Mouse (Mus musculus) CH12.LX (cell line): ENCODE results near the gene Zbp1. TPM values are rescaled to one million over a fixed set of nuclear protein-coding genes. Genes with fewer than 3 reads are reported as not detected.
A peak's percentile ranks its signal among the peaks of the same experiment; 100 is the strongest.

Experiments used
- DNase-seq: peaks from one replicate; pipeline ENCODE4 v3.0.0-alpha.2; 2013; ENCODE audit errors: extremely low read depth
- H3K27ac ChIP-seq: 2 replicates; pipeline ENCODE4 v1.5.1; 2012; ENCODE audit warnings: low read depth, mild to moderate bottlenecking, control low read depth, moderate library complexity; ENCODE audit not compliant: insufficient read depth
- H3K27me3 ChIP-seq: replicated peaks from 2 replicates; pipeline ENCODE3; 2012; ENCODE audit warnings: inconsistent platforms
- H3K36me3 ChIP-seq, 2 experiments: replicated peaks in 1 of 2; 2 replicates each; pipeline versions ENCODE3 to v1.6.1; 2012; ENCODE audit warnings: inconsistent platforms in 1 of 2, low read length in 1 of 2, mild to moderate bottlenecking in 1 of 2, mixed read lengths in 1 of 2, moderate library complexity in 1 of 2; ENCODE audit not compliant: control insufficient read depth in 1 of 2, insufficient read depth in 1 of 2
- H3K4me1 ChIP-seq, 2 experiments: 2 replicates each; pipeline ENCODE4 v1.6.1; 2012; ENCODE audit warnings: inconsistent platforms in 1 of 2, moderate library complexity in 1 of 2; ENCODE audit not compliant: insufficient read depth in 2 of 2, control insufficient read depth in 1 of 2
- H3K4me2 ChIP-seq: 2 replicates; pipeline ENCODE4 v1.6.1; 2012; ENCODE audit warnings: low read depth, mild to moderate bottlenecking, control low read depth; ENCODE audit not compliant: poor library complexity, insufficient read depth, severe bottlenecking
- H3K4me3 ChIP-seq, 3 experiments: fragments of 150-350 bp in 1 of 3; sonication (generic) in 1 of 3; replicated peaks in 1 of 3; 2 replicates each; pipeline versions ENCODE3 to v1.5.1; 2011 to 2012; ENCODE audit warnings: low read depth in 2 of 3, low read length in 2 of 3, mild to moderate bottlenecking in 2 of 3, moderate library complexity in 2 of 3, control low read depth in 1 of 3, improper control_type of control experiment in 1 of 3, inconsistent platforms in 1 of 3, mixed read lengths in 1 of 3; ENCODE audit not compliant: poor library complexity in 1 of 3
- H3K79me2 ChIP-seq: replicated peaks from 2 replicates; pipeline ENCODE4 v1.6.1; 2012; ENCODE audit warnings: mild to moderate bottlenecking, moderate library complexity; ENCODE audit not compliant: control insufficient read depth, poor library complexity, insufficient read depth, severe bottlenecking; ENCODE audit errors: extremely low read depth
- H3K9ac ChIP-seq: 2 replicates; pipeline ENCODE4 v1.6.1; 2012; ENCODE audit warnings: low read depth, mild to moderate bottlenecking, control low read depth, moderate library complexity; ENCODE audit not compliant: insufficient read depth
- H3K9me3 ChIP-seq: replicated peaks from 2 replicates; pipeline ENCODE3; 2012; ENCODE audit warnings: low read length, inconsistent platforms, mixed read lengths
- BHLHE40 ChIP-seq: IDR thresholded peaks from 2 replicates; pipeline ENCODE4 v1.6.1; 2011; ENCODE audit warnings: mild to moderate bottlenecking, low read depth, low read length, improper control_type of control experiment
- CHD2 ChIP-seq: IDR thresholded peaks from 2 replicates; pipeline ENCODE4 v1.6.1; 2011; ENCODE audit warnings: low read length, improper control_type of control experiment
- CTCF ChIP-seq, 2 experiments: IDR thresholded peaks in 1 of 2; conservative IDR thresholded peaks in 1 of 2; 2 replicates each; pipeline ENCODE4 v1.5.1; 2011 to 2012; ENCODE audit warnings: low read depth in 2 of 2, low read length in 2 of 2, improper control_type of control experiment in 1 of 2, inconsistent platforms in 1 of 2, mild to moderate bottlenecking in 1 of 2, moderate library complexity in 1 of 2
- E2F4 ChIP-seq: IDR thresholded peaks from 2 replicates; pipeline ENCODE4 v1.6.1; 2011; ENCODE audit warnings: low read depth, low read length, improper control_type of control experiment; ENCODE audit not compliant: insufficient replicate concordance
- ELF1 ChIP-seq: IDR thresholded peaks from 2 replicates; pipeline ENCODE4 v1.6.1; 2014; ENCODE audit warnings: low read depth, mild to moderate bottlenecking, inconsistent platforms, low read length, improper control_type of control experiment
- EP300 ChIP-seq: IDR thresholded peaks from 2 replicates; pipeline ENCODE4 v1.6.1; 2011; ENCODE audit warnings: low read length, improper control_type of control experiment
- GABPA ChIP-seq: IDR thresholded peaks from 2 replicates; pipeline ENCODE4 v1.6.1; 2012; ENCODE audit warnings: low read depth, low read length, improper control_type of control experiment, inconsistent platforms; ENCODE audit not compliant: insufficient replicate concordance
- JUN ChIP-seq: IDR thresholded peaks from 2 replicates; pipeline ENCODE4 v1.6.1; 2011; ENCODE audit warnings: low read depth, mild to moderate bottlenecking, low read length, improper control_type of control experiment, moderate library complexity; ENCODE audit not compliant: insufficient read depth
- NELFE ChIP-seq: IDR thresholded peaks from 2 replicates; pipeline ENCODE4 v1.6.1; 2011; ENCODE audit warnings: low read depth, low read length, improper control_type of control experiment
- POLR2AphosphoS2 ChIP-seq: IDR thresholded peaks from 2 replicates; pipeline ENCODE4 v1.6.1; 2011; ENCODE audit warnings: low read depth, low read length, improper control_type of control experiment
- RAD21 ChIP-seq: IDR thresholded peaks from 2 replicates; pipeline ENCODE4 v1.6.1; 2011; ENCODE audit warnings: low read depth, mild to moderate bottlenecking, low read length, improper control_type of control experiment, moderate library complexity
- SIN3A ChIP-seq: IDR thresholded peaks from 2 replicates; pipeline ENCODE4 v1.6.1; 2012; ENCODE audit warnings: low read length, improper control_type of control experiment, inconsistent platforms
- SMC3 ChIP-seq: IDR thresholded peaks from 2 replicates; pipeline ENCODE4 v1.6.1; 2011; ENCODE audit warnings: low read depth, low read length, improper control_type of control experiment
- TBP ChIP-seq: conservative IDR thresholded peaks from 2 replicates; pipeline ENCODE4 v1.6.1; 2011; ENCODE audit warnings: low read depth, low read length, improper control_type of control experiment
- TCF12 ChIP-seq: IDR thresholded peaks from 2 replicates; pipeline ENCODE4 v1.6.1; 2014; ENCODE audit warnings: low read depth, mild to moderate bottlenecking, inconsistent platforms, low read length, improper control_type of control experiment
- USF1 ChIP-seq: IDR thresholded peaks from 2 replicates; pipeline ENCODE4 v1.6.1; 2014; ENCODE audit warnings: low read depth, mild to moderate bottlenecking, inconsistent platforms, low read length, improper control_type of control experiment
- ZC3H11A ChIP-seq: IDR thresholded peaks from 2 replicates; pipeline ENCODE4 v1.6.1; 2012; ENCODE audit warnings: low read depth, mild to moderate bottlenecking, inconsistent platforms, low read length, improper control_type of control experiment
- ZNF384 ChIP-seq: IDR thresholded peaks from 2 replicates; pipeline ENCODE4 v1.6.1; 2012; ENCODE audit warnings: low read depth, low read length, improper control_type of control experiment, inconsistent platforms
- dilution Hi-C: fragments of 300-500 bp; cut with MboI; formaldehyde crosslinking; loops from 2 replicates; pipeline ENCODE4 v1.14.3; 2020; ENCODE audit warnings: low sequenced_read_pairs; ENCODE audit not compliant: extremely low pct_unique_long_range_greater_than_20kb, extremely low pct_ligation_motif_present
- in situ Hi-C: fragments of 300-500 bp; cut with MboI; formaldehyde crosslinking; loops from 3 replicates; pipeline ENCODE4 v1.14.3; 2019; ENCODE audit warnings: low sequenced_read_pairs, low pct_ligation_motif_present, low pct_unique_long_range_greater_than_20kb, mixed read lengths
- polyA plus RNA-seq: library from polyadenylated mRNA; unstranded; fragments of >175 nt; gene quantifications from 2 replicates; pipeline ENCODE4 v1.2.1, GENCODE M21; 2012; ENCODE audit warnings: low read depth; ENCODE audit not compliant: insufficient read length
- total RNA-seq, 2 experiments: library from RNA; depleted of rRNA; stranded (reverse); fragments of 300-350 nt in 1 of 2; fragments of >200 nt in 1 of 2; gene quantifications; 2 replicates each; pipeline ENCODE4 v1.2.3; 2012 to 2014

Gene Zbp1
- total and polyA plus RNA-seq, 3 experiments = 8.1 to 9.8 (median 8.7) TPM

DNA sequence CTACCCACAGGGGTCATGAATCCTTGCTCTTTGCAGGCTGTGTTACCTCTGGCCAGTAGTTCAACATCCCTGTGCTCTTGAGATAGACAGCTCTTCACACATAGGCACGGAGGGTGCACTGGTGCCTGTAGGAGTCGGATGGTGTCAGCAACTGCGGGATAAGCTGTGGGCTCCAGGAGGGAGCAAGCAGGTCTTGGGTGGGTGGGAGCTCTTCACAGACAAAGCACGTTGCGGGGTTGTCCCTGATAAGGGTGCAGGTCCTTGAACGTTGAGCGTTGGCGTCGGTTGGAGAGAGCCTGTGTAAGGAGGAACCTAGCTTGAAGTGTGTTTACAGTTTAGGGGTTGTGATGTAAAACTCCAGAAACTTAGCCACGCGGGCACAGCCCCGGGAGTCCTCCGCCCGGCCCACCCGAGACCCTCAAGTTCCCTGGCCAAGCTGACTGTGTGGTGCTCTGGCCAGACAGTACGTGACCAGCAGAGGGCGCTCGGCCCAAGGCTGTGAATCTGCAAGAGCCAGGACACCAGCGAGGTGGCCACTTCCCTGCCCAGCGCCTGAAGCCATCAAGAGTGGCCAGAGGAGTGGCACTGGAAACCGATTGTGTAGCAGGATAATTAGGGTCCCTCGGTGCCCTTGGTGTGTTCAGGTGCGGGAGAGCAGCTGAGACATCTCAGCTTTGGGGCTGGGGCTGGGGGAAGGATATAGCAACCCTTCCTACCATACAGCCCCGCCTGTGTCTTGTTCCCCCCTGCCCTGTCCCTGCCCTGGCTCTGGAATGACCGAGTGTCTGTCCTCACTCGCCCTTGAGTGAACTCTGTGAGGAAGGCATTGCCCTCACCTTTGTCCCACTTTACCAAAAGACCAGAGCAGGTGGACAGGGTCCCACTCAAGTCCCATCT lies 32.4 kb downstream of the Zbp1 start:
- Histone ChIP-seq H3K27me3 (peaks cover 69% of the 10 kb centered on the region), H3K79me2 (no peaks in the 10 kb centered on the region), H3K9me3 (no peaks in the 10 kb centered on the region), H3K4me2 (no peak overlapping the region), H3K27ac (no peak overlapping the region), H3K4me1 (peaks cover 0 to 32% of the 10 kb centered on the region in 2 experiments; a peak in 2 of 4 replicates), H3K36me3 (no peaks in the 10 kb centered on the region)
- in situ Hi-C loops = loop anchor here (25.0 kb wide), 1 partner anchor 349 kb away; no protein-coding TSS in a partner anchor
- dilution Hi-C loops = no loop called here
- TF ChIP-seq ELF1 (0 out of 2 replicates have a peak, but pooled peaks have one; percentile 21), SIN3A (no peak), BHLHE40 (no peak), SMC3 (peak; percentile 98), ZC3H11A (peak; percentile 93), TCF12 (no peak), GABPA (no peak), RAD21 (peak; percentile 94), NELFE (no peak), POLR2AphosphoS2 (no peak), CHD2 (no peak), CTCF (conservative IDR thresholded peaks at IDR 0.05 in 1 of 2, IDR thresholded peaks at IDR 0.05 in 1 of 2; ENCODE audit: low read depth in 2 of 2, low read length in 2 of 2) (peak in 1 of 2 experiments; percentile 93; a peak in 2 of 4 replicates)
- TF ChIP-seq, all 38 proteins: peak for 5
- Histone ChIP-seq H3K9ac (no peak overlapping the region), H3K4me3 (no peak overlapping the region)
- DNase-seq = peak; percentile 66

DNA sequence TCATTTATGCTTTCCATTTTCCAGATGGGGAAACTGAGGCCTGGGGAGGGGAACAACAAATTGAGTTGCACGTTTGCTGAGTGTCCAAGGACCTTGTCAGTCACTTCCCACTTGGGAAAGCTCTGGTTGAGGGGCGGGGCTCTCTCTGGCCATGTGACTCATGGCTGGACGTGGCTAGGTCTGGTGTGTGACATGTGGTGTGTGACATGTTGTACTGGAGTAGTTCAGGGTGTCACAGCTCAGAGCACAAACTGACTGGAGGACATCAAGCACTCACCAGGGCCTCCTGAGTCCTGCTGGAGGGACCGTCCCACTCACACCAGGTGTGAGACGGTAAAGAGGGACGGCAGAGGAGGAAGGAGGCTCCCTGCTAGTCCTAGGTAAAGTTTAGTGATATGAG lies 33.4 kb downstream of the Zbp1 start:
- H3K27ac ChIP-seq = no peak overlapping the region
- TF ChIP-seq TCF12 = no peak
- TF ChIP-seq E2F4 = no peak
- no peak for TF ChIP-seq TBP
- TF ChIP-seq ZNF384 = no peak
- peak; percentile 25 for TF ChIP-seq USF1
- TF ChIP-seq JUN = no peak
- no peak for TF ChIP-seq EP300
- TF ChIP-seq NELFE = no peak
- H3K9ac ChIP-seq = no peak overlapping the region
- peaks cover 68% of the 10 kb centered on the region for H3K27me3 ChIP-seq
- H3K9me3 ChIP-seq = no peaks in the 10 kb centered on the region
- in situ Hi-C loops = loop anchor here (25.0 kb wide), 1 partner anchor 348 kb away; no protein-coding TSS in a partner anchor
- H3K4me3 ChIP-seq = no peak overlapping the region
- dilution Hi-C loops = no loop called here
- H3K36me3 ChIP-seq = no peaks in the 10 kb centered on the region
- DNase-seq = peak; percentile 27
- H3K79me2 ChIP-seq = no peaks in the 10 kb centered on the region
- no peak overlapping the region for H3K4me2 ChIP-seq
- H3K4me1 ChIP-seq = peaks cover 5 to 41% of the 10 kb centered on the region in 2 experiments; a peak in 3 of 4 replicates
